Mouse (Mus musculus) CD4-positive, CD25-positive, alpha-beta regulatory T cell, adult 4 months (primary cell): ENCODE data around the gene Ppp1r3g. TPM values are rescaled to one million over a fixed set of nuclear protein-coding genes. Genes with fewer than 3 reads are reported as not detected.
"Not testable (repeated sequence)": the region's sequence is repeated elsewhere in the genome, so short reads cannot be mapped to it uniquely, and the experiment has no call there.

Experiments used
- ATAC-seq: one replicate; pipeline ENCODE4 v1.8.0; 2017
- polyA plus RNA-seq, 2 experiments: library from polyadenylated mRNA; unstranded; fragments of 100-300 nt; shearing (Covaris generic); gene quantifications; one replicate each; pipeline ENCODE4 v1.2.1; 2017

Gene Ppp1r3g
- polyA plus RNA-seq = not detected

- no peak for ATAC-seq
These were observed at the start of gene Ppp1r3g for GRCm38 (mm10) chr13:35958539-35958938. TSS of gene Ppp1r3g (plus strand) at chr13:35958839.

GRCm38 (mm10) chr13:35911476-35911875 lies 47.2 kb upstream of the Ppp1r3g start:
- ATAC-seq = no peak

DNA sequence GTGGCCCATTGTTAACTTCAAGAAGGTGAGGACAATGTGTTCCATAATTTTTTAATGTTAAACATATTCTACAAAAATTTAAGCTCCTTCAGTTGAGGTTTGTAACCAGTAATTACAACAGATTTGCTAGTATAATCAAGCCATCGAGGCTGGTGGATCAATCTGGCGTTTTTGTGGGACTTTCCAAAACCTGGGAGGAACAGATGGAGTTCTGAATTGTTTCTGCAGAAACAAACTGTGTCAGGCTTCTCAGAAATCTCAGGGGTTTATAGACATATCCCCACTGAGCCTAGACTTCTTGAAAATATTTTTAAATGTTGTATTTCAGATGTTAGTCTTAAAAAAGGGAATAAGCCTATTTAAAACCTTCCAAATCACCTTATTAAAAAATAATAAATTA lies 20.6 kb upstream of the Ppp1r3g start:
- ATAC-seq = no peak

DNA sequence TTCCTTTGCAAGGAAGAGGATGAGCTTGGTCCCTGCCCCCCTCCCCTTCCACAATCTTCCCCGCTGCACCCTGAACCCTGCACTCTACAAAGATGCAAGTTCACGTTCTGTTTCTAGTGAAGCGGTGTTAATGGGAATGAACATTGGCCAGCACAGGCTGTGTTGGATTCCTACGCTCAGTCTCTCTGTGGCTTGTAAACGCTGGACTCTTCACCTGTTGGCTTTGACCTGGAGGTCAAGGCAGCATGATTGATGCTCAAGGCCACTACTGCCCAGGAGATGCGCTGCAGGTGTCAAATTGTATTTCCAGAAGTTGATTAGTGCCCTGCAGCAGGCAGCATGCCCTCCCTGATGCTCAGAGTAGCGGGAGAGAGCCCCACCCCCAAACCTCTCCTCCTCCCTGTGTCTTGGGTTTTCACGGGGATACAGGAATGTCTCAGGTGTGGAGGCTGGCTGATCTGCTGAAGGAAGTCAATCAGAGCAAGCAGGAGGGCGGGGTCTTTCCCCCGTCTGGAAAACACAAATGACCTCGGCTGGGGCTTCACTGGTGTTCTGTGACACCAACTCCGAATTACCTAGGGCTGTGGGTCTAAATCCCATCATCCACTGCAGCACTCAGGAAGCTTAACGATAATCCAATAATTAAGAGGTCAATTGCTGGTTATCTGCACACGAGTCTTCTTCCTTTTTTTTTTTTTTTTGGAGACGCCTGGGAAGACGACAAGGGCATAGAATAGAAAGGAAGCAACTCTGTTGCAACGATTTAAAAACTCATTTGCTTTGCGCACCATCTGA lies 18.6 kb upstream of the Ppp1r3g start:
- no peak for ATAC-seq

DNA sequence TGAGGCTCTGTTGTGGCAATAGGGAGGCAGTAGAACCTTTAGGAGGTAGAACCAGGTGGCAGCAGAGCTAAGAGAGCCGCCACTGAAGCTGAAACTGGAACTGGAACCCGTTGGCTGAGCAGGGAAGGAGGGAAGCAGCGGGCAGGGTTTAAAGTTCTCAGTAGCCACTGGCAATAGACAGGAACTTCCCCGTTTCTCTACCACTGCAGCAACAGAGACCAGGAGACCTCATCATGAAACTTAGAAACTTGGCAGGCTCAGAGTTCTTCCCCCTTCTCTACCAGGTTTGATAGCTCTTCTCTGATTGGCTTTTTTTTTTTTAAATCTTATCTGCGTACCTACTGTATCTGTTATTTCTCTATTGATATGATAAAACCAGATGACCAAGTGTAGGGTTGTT lies 17.7 kb upstream of the Ppp1r3g start:
- no peak for ATAC-seq

- no peak for ATAC-seq
These were observed 11.8 kb upstream of the Ppp1r3g start for GRCm38 (mm10) chr13:35946659-35947353.

- no peak for ATAC-seq
These were observed 11.2 kb upstream of the Ppp1r3g start for GRCm38 (mm10) chr13:35947354-35948000.

- ATAC-seq = no peak
These were observed 8.7 kb upstream of the Ppp1r3g start for GRCm38 (mm10) chr13:35949814-35950455.

DNA sequence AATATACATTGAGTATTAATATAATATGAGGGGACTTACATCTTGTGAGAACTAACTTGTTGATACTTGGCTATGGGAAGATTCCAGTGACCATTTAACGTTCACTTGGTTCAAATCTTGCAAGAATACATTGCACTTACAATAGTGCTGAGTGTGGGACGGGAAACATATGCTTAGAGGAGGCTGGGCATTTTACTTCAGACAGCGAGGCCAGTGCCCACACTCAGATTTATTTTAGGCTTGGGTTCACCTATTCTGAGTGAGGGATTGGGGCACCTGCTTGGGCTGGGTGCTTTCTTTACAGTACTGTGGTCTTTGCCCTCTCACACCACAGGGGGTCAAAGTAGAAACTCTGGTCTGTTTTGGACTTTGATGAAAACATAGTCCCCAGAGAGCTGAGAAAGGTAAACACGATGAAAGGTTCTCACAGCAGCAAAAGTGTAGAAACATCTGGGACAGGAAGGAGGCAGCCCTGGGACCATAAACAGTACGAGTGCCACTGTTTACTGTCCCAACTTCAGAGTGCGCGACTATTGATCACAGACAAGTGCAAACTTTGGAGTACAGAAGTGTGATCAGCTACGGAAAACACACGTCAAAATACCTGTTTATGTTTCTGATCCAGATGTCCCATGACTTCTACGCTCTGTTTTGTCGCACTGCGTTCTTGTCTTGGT lies 890 bp downstream of the Ppp1r3g start:
- no peak for ATAC-seq

DNA sequence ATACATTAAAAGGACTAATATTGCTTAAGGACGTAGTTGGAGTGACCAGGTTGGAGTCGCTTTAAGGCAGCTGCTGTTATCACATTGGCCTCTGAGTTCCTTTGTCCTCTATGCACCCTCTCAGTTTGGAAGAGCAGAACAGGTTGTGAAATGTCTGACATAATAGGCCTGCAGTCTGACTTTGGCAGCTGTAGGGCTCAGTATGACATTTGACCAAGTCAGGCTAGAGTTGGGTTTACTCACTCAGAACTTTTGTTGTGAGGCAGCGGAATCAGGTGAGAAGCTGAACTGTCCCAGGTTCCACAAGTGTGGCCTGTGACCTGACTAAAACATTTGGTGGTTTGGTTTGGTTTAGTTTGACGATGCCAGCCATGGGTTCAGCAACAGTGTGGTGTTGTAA lies 4.9 kb downstream of the Ppp1r3g start:
- no peak for ATAC-seq

GRCm38 (mm10) chr13:35967690-35968089 lies 9.1 kb downstream of the Ppp1r3g start:
- no peak for ATAC-seq

DNA sequence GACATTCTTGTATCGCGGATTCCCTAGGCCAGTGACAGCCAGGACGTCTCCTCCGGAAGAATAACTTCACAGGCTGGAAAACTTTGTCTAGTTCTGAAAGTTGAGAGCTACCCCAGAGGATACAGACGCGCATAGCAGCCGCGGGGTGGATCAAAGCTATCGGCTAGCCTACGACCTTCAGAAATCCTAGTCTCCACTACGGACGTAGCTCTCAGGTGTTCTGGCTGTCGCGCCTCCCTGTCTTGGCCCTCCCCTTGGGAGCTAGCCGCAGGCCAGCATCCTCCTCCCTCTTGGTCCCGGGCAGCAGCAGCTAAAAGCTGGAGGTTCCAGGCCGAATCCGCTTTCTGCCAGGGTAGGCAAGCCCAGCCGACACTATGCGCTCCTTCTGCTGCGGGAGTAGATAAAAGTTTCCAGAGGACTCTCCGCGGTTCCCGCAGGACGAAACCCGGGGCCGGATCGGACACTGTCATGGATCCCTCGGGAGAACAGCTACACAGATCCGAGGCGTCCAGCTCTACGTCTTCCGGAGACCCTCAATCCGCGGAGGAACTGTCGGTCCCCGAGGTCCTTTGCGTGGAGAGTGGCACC lies 9.6 kb downstream of the Ppp1r3g start:
- no peak for ATAC-seq

GRCm38 (mm10) chr13:35968719-35969430 lies 10.2 kb downstream of the Ppp1r3g start:
- ATAC-seq = no peak

- no peak for ATAC-seq
These were observed 10.7 kb downstream of the Ppp1r3g start for GRCm38 (mm10) chr13:35969431-35969721.

- no peak for ATAC-seq
These were observed 11.2 kb downstream of the Ppp1r3g start for GRCm38 (mm10) chr13:35969829-35970228.

DNA sequence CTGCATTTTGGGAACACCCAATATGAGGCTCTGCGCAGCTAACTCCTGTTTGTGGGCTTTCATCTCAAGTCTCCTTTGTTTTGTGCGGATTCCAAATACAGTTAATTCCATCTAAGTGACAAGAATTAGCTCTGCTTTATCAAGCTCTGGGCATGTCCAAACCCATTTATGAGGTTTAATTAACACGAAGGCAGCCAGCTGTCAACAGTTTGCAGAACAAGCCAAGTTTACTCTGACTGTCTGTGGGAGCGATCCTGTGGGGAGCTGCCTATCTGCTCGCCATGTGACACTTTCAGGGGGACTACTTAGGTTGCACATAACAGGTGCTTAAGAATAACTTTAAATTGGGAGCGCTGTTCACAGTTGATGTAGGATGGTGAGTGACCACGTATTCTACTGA lies 18.3 kb downstream of the Ppp1r3g start:
- no peak for ATAC-seq

GRCm38 (mm10) chr13:35980471-35980870 lies 21.8 kb downstream of the Ppp1r3g start:
- ATAC-seq = no peak

DNA sequence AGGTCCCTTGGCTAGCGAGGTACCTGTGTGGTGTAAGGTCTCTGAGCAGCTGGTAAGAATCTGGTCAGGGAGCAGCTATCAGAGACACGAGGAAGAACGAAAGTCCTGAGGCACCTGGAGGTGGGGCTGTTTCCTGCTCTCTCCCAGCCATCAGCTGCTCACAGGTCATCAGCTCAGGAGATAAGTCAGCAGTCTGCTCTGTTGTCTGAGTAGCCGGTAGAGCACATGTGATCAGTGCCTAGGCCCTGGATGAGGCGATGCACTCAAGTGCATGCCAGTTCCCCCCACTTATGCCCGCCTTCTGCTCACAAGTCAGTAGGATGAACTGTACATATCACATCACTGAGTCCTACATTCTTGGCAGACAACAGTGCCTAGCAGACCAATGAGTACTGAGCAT lies 24.3 kb downstream of the Ppp1r3g start:
- ATAC-seq = no peak

- ATAC-seq = no peak
These were observed 30.7 kb downstream of the Ppp1r3g start for GRCm38 (mm10) chr13:35989329-35989728.

GRCm38 (mm10) chr13:35991185-35991584 lies 32.5 kb downstream of the Ppp1r3g start:
- ATAC-seq = not testable (repeated sequence)

DNA sequence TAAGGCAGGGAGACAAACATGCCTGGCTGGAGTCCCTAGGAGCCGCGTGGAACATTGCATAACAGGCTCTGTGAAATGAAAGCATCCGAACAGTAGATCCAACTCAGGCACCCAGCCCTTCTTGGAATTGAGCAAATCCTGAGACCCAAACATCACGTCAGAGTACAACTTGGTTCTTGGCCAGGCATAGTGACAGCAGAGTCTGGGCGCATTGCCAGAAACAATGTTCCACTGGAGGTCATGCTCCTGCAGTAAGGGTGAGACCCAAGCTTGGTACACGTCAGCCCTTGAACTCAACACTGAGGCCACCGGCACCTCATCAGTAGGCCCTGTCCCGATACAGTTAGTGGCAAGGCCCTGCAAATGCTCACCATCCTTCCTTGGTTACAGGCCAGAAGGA lies 35.4 kb downstream of the Ppp1r3g start:
- no peak for ATAC-seq

DNA sequence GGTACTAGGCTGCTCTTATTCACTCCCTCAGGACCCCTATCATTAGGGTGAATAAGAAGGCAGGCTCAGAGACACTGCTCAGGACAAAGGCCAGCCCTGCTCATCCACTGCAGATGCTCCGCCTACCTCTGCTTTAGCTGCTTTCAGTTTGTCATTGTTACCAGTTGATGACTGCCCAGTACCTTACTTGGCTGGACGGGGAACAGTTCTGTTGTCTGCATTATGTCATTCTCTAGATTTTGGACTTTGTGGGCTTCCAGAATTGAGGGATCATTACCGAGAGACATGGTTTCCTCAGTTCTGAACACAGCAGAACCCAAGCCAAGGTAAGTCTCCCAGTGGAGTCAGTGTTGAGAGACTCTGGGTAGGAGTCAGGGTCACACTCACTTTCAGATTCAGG lies 36.6 kb downstream of the Ppp1r3g start:
- no peak for ATAC-seq
